Mouse (Mus musculus) lung, adult 2 months (tissue): ENCODE measurements around the gene Fxyd2. TPM values are rescaled to one million over a fixed set of nuclear protein-coding genes. Genes with fewer than 3 reads are reported as not detected.

ENCODE experiments used
- DNase-seq: peaks from one replicate; pipeline ENCODE4 v3.0.0; 2022
- H3K4me1 ChIP-seq: fragments of 200-500 bp; 2 replicates; pipeline ENCODE4 v1.6.1; 2011; ENCODE audit warnings: low read length; ENCODE audit not compliant: control insufficient read depth, insufficient read depth
- H3K4me3 ChIP-seq: fragments of 200-500 bp; replicated peaks from 2 replicates; pipeline ENCODE3; 2011; ENCODE audit warnings: low read depth, mild to moderate bottlenecking, control low read depth, low read length; ENCODE audit errors: extremely low read depth
- CTCF ChIP-seq: fragments of 200-500 bp; IDR thresholded peaks from 2 replicates; pipeline ENCODE4 v1.5.1; 2011; ENCODE audit warnings: mild to moderate bottlenecking, low read length, control low read depth; ENCODE audit not compliant: insufficient read depth
- POLR2A ChIP-seq: fragments of 200-500 bp; IDR thresholded peaks from 2 replicates; pipeline ENCODE4 v1.6.1; 2011; ENCODE audit warnings: low read depth, mild to moderate bottlenecking, control low read depth, low read length, borderline replicate concordance; ENCODE audit errors: extremely low read depth
- WGBS: fragments of 180-500 bp; shearing (Covaris S2); methylation state at CpG from one replicate; pipeline ENCODE4 v1.1.7; 2018; 5-methylcytosine and 5-hydroxymethylcytosine counted together
- polyA plus RNA-seq: library from polyadenylated mRNA; depleted of rRNA; stranded (reverse); fragments of >200 nt; gene quantifications from 2 replicates; pipeline ENCODE4 v1.2.3, GENCODE M21; 2012

The Fxyd2 gene
- polyA plus RNA-seq, 1 experiment, result 8.5 TPM

DNA sequence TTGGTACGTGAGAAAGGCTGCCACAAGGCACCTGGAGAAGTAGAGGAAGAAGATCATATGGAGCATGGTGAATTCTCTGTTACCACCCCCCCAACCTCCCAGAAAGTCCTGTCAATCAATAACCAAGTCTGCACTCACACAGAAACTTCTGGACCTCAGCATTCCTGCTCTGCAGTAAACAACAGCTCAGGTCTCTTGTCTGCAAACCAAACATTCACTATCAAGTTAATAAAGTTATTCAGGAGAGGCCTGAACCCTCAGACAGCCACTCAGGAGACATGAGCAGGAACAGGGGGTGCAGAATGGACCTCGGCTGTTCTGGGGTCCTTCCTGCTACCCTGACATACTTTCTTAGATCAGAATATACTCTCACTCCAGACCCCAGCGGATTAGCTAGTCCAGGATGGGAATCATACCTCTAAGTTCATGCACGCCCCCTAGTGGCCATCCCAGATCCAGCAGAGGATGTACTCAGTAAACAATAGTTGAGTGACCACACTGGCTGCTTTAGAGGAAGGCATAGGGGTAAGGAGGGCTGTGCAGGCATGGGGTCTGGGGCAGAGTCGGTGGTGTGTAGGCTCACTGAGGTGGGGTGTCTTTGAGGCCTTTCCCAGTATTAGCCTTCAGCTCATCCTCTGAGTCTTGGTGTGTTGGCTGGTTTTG, 14.1 kb downstream of the Fxyd2 start:
- Histone ChIP-seq H3K4me1 (peaks cover 7% of the 10 kb centered on the region), H3K4me3 (no peak overlapping the region)
- WGBS, result 58% methylated on average over 5 of the region's 5 CpGs
- DNase-seq, result peak; percentile 24
- TF ChIP-seq CTCF (peak; percentile 21; the same call in 1 of the 2 replicates), POLR2A (no peak)

DNA sequence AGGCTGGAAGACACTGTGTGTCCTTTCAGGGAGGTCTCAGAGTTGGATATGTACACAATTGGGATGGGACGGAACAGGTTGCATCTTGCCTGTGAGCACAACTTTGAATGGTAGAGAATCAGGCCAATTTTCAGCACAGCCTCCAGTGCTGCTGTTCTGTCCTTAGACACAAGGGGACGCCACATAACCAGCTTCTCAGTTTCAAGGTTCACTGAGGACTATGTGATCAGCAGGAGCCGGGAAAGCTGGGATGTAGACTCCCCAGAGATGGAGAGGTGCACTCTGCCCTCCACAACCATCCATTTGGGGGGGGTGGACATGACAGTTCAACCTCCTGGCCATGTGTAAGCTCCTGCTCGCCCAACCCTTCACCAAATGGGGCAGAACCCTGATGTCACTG, 16.4 kb downstream of the Fxyd2 start:
- WGBS, result 57% methylated on average over 4 of the region's 4 CpGs
- peak; percentile 45 for DNase-seq
- H3K4me3 ChIP-seq, result no peak overlapping the region
- TF ChIP-seq CTCF (peak; percentile 29; the same call in 1 of the 2 replicates), POLR2A (no peak)
- peaks cover 7% of the 10 kb centered on the region for H3K4me1 ChIP-seq

DNA sequence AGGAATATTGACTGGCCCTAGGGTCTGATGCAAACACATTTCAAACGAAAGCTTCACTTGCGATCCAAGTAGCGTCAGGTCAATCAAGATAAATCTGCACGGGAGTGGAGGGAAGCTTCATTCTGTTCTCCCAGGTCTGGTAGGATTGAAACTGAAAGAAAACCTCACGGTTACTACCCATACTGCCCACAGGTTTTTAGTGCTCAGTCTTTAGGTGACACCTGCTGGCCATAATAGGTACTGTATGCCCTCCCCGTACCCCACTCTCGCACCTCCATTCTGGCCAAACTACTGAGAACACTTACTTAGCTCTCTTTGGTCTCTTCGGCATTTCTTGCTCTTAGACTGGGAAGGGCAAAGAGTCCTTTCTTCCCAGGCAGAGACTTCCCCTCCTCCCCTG, 17.8 kb downstream of the Fxyd2 start:
- WGBS, result 16% methylated on average over 8 of the region's 8 CpGs
- peak overlapping the region; percentile 59 for H3K4me3 ChIP-seq
- peak; percentile 52 for DNase-seq
- H3K4me1 ChIP-seq, result peaks cover 4% of the 10 kb centered on the region; the same call in 1 of the 2 replicates
- no peak for TF ChIP-seq POLR2A
- TF ChIP-seq CTCF, result peak; percentile 73

DNA sequence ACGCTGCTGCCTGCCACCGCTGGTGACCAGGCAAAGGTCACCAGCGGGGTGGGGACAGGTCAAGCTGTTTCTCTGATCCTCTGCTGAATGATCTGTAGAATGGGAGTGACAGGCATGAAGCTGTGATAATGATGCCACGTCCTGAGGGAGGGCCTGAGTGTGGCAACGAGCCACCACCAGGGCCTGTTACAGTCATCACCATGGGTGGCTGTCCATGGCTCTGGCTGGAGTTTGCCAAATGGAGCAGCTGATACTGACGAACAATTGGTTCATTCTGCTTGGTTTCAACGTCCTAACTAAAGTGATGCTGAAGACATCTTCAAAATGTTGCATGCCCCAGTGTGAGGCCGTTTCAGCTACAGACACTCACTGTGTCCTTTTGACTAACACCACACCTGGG, 18.8 kb downstream of the Fxyd2 start:
- H3K4me3 ChIP-seq, result no peak overlapping the region
- H3K4me1 ChIP-seq, result peaks cover 4% of the 10 kb centered on the region; the same call in 1 of the 2 replicates
- no peak for TF ChIP-seq POLR2A
- no peak for TF ChIP-seq CTCF
- DNase-seq, result no peak
- 60% methylated on average over 8 of the region's 8 CpGs for WGBS

DNA sequence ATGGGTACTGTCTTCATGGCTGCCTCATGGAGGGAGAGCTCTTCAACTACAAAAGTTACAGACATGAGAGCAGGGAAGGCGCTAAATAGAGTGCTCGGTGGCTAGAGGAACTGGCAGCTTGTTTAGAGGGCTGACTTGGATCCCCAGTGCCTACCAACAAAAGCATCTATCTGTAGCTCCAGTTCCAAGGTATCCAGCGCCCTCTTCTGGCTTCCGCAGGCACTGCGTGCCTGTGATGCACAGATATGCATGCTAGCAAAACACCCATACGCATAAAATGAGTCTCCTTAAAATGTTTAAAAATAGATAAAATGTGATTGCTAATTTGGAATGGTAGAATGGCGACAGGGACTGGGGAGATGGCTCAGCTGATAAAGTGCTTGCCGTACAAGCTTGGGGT, 21.7 kb downstream of the Fxyd2 start:
- DNase-seq, result no peak
- H3K4me3 ChIP-seq, result no peak overlapping the region
- peaks cover 4% of the 10 kb centered on the region; the same call in 1 of the 2 replicates for H3K4me1 ChIP-seq
- 69% methylated on average over 8 of the region's 8 CpGs for WGBS
- TF ChIP-seq POLR2A, result no peak
- peak; percentile 19; the same call in 1 of the 2 replicates for TF ChIP-seq CTCF

DNA sequence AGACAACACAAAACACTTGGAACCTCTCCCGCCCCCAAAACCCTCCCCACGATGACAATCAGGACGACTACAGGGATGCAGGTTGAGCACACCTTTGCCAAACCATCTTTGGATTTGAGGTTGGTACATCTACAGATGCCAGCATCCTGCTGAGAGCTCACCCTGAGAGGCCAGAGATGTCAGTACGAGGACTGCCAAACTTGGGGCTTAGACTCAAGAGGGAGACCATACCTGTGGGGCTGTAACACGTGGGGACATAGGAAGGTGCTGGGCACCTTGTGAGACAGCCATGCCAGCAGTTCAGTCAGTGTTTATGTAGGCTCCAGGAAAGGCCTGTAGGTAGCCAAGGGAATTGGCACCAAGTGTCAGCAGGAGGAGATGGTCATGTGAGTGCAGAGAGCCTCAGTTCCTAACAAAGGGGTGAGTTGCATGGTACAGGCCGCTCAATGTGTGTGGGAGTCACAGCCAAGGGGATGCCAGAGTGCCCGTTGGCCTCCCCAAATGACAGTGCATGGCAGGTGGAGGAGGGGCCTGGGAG, 23.4 kb downstream of the Fxyd2 start:
- no peak for DNase-seq
- no peak overlapping the region for H3K4me3 ChIP-seq
- WGBS, result 80% methylated on average over 7 of the region's 7 CpGs
- TF ChIP-seq CTCF (no peak), POLR2A (no peak)
- H3K4me1 ChIP-seq, result no peaks in the 10 kb centered on the region

DNA sequence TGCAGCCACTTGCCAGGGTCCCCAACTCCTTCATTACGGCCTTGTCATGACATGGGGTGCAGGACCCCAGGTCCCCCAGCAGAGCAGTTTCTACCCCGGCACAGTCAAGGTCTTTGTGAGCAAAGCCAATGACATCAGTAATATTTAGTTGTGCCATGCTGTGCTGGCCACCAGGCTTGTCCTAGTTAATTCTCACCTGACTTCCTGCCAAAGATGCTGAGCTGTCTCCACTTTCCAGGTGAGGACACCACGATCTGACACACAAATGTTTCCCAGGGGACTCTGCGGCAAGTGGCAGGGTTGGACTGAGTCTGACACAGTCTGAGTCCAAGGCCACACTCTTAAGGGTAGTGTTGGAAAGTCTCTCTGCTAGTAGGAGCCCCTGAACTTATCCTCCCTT, 27.0 kb downstream of the Fxyd2 start, which contains the start of gene Dscaml1:
TSS of gene Dscaml1 (plus strand) at position 173 of the 400 bp plus-strand sequence.
- no peak for DNase-seq
- TF ChIP-seq POLR2A (no peak), CTCF (no peak)
- Histone ChIP-seq H3K4me3 (no peak within 1 kb of the TSS), H3K4me1 (no peaks in the 10 kb centered on the region)
- 85% methylated on average over 4 of the region's 4 CpGs for WGBS

DNA sequence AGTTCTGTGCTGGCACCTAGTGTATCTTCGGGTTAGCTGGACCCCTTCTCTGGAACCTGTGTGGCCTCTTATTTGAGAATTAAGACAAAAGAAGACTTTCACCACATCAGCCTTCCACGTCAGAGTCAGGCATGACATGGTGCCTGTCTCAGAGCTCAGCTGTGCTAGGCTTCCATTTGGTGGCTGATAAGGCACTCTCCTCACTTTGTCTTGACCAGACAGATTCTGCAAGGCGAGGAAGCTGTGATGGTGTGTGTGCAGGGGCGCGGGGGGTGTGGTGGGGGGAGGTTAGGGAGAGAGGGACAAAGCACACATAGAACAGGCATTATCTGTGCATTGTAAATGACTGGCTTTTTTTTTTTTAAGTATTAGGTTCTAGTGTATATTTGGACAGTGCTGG, 29.9 kb downstream of the Fxyd2 start:
- DNase-seq, result no peak
- 22% methylated on average over 5 of the region's 5 CpGs for WGBS
- TF ChIP-seq POLR2A (no peak), CTCF (no peak)
- Histone ChIP-seq H3K4me1 (no peaks in the 10 kb centered on the region), H3K4me3 (no peak overlapping the region)

DNA sequence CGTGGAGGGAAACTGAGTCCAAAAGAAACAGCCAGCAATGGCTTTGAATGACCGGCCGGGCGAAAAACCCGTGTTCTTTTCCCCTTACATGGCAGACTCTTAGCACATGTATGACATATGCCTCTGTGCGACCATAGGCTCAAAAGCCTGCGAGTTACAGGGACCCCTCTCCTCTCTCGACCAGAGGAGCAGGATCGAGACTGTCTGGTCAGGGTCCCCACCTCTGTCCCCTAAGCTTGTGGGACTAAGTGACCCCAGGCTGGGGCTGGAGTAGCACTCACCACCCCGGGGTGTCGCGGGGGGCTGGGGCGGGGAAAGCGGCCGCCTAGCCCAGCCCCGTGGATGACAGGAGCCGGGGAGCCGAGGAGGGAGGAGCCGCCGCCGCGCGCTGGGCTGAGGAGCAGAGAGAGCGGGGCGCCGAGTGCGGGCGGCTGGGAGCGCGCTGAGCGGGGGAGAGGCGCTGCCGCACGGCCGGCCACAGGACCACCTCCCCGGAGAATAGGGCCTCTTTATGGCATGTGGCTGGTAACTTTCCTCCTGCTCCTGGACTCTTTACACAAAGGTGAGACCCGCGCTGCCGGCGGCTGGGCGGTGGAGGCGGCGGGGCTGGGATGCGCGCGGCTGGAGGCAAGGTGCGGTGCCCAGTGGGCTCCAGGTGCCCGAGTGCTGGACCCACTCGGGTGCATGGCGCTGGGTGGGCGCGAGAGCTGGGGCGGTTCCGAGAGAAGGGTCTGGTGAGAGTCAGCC, 30.7 kb downstream of the Fxyd2 start:
- TF ChIP-seq CTCF (no peak), POLR2A (no peak)
- H3K4me3 ChIP-seq, result no peak overlapping the region
- H3K4me1 ChIP-seq, result no peaks in the 10 kb centered on the region
- DNase-seq, result no peak
- WGBS, result 2% methylated on average over 54 of the region's 54 CpGs
